Mouse (Mus musculus) thymus, postnatal 10 days (tissue): ENCODE results near the gene Mdga2.

Experiments
- DNase-seq, 2 experiments: peaks; one replicate each; pipeline ENCODE4 v3.0.0; 2021; ENCODE audit warnings: low spot score in 2 of 2

The Mdga2 gene

DNA sequence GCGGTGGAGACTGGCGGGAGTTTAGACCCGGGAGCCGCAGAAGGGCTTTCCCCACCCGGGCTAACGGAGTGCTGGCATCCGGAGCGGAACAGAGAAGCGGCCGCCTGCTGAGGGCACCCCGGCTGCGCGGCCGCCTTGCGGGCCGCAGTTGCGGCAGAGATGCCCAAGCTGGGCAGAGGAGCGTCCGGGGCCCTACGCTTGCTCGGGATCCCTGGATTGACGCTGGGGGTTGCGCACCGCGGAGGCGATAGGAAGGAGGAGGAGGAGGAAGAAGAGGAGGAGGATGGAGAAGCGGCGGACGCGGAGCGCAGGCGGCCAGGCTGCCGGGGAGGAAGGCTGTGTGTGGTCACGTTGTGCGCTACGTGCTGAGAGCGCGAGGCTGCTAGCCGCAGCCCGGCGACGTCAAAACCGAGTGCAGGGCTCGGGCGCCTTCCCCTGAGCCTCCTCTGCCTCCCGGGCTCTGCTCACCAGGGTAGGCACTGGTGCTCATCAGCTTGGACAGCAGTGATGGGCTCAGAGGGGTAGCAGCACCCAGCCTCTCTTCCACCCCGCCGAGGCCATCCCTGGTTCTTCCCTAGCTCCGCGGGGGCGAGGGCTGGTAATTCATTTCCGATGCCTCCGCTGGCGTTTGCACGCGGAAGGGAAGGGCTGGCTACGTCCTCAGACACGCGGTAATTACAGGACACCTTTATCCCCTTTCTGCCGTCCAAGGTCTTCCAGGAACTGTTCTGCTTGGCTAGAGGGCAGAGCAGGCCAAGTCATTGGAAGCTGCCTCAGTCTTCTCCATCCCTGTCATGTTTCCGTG lies at the start of gene Mdga2:
Gene Mdga2 (minus strand): TSS at position 329 of the 805 bp plus-strand sequence.
- no peak for DNase-seq

DNA sequence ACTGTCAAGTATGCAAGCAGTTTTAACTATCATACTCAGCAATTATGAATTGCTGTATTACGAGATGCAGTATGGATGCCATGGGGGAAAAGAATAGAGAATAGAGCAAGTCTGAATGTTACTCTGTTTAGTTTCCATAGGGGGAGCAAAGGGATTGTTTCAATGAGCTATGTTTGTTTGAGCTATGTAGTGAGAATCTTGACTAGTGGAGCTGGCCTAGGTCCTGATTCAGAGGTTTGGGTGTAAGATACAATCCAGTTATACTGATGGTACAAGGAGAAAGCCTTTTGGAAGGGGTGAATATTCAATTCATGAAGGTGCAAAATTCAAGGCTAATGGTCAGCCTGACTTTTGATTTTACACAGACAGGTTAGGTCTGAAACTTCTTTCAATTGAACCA lies 45.1 kb upstream of the Mdga2 start:
- no peak for DNase-seq

- no peak for DNase-seq
These were observed 1.2 kb upstream of the Mdga2 start for GRCm38 (mm10) chr12:67223530-67223929.

GRCm38 (mm10) chr12:67221329-67222220 lies 774 bp downstream of the Mdga2 start:
- DNase-seq, result no peak

- no peak for DNase-seq
These were observed 1.6 kb downstream of the Mdga2 start for GRCm38 (mm10) chr12:67220641-67221231.

- no peak for DNase-seq
These were observed 2.3 kb downstream of the Mdga2 start for GRCm38 (mm10) chr12:67220041-67220440.

- DNase-seq, result no peak
These were observed 2.8 kb downstream of the Mdga2 start for GRCm38 (mm10) chr12:67219564-67219963.

DNA sequence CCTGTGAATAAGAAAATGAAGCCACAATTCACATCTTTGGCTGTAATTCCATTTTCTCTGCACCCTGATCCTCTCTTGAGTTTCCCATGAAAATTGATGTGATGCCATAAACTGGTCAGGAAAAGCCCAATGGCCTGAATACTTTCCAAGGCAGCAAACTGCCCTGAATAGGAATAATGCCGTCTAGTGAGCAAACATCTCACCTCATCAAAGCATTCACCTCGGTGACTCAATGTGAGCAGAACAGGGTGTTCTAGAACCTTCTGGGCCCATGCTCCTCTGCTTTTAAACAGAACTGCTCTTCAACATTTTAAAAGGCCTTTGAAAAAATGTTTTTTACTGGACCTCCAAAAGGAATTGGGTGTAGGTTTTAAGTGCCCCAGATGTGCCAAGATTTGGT lies 9.5 kb downstream of the Mdga2 start:
- DNase-seq, result no peak

DNA sequence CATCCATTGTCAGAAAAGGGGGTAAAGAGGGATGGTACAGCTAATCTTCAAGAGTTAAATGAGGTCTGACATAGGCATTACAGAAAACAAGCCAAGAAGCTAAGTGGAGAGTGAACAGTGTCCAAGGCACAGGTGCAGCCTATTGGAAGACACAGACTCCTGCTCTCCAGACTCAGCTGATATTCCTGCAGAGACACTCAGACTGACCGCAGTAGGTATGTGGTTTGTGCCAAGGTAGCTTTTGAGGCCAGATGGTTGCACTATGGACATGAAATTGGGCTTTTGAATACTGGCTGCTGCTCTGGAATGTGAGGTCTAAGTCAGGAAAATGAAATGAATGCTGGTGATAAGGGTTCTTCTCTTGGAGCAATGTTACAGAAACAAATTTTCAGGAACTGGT lies 44.2 kb downstream of the Mdga2 start:
- no peak for DNase-seq

GRCm38 (mm10) chr12:67156569-67157237 lies 65.6 kb downstream of the Mdga2 start:
- no peak for DNase-seq

- no peak for DNase-seq
These were observed 69.3 kb downstream of the Mdga2 start for GRCm38 (mm10) chr12:67153077-67153476.

DNA sequence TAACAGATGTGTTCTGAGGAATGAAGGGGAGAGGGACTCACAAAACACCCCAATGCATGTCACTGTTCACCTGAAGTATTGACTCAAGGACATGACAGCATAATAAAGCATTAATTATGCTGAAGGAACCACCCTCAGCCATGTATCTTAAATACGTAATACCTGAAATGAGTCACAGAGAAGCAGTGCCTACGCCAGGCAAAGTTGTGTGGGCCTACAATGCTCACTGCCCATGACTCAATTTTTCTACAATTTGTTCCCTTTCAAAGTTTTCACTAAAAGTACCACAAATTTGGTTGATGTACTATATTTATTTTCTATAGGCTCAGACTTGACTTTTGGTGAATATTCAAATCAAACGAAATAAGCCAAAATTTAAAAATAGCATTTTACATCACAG lies 80.7 kb downstream of the Mdga2 start:
- DNase-seq, result no peak

DNA sequence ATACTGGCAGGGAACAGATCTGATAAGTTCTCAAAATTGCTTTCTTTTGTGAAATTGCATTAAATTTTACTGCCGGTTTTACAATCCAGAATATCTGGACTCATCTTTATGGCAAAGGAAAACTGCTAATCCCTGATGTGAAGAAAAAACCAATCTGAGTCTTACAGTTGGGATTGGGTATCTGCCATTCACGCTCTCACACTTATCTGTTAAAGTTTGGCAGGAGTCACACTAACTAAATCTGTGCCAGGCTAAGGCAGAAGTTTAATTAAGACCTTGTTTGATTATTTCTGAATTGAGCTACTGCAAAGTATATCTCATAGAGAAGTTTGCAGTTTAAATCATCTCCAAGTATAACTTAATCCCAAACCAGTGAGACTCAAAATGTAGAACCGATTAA lies 82.2 kb downstream of the Mdga2 start:
- no peak for DNase-seq

DNA sequence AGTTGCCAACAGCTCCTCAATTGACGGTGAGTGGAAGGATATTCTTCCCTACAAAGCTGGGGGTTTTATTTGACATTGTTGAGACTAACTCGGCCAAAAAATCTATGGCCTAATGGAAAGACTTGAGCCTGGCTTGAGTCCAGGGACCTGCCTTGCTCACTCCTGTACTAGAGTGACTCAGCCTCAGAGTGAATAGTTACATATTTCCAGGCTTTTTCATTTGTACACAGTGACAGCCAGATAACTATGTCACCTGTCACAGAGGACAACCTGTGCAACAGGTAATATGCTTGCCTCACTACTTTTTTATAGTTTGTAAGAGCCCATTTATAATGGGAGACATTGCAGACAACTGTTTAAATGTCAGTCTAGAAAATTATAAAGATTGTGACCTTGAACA lies 94.9 kb downstream of the Mdga2 start:
- DNase-seq, result no peak

- no peak for DNase-seq
These were observed 98.5 kb downstream of the Mdga2 start for GRCm38 (mm10) chr12:67123874-67124273.

GRCm38 (mm10) chr12:67118652-67119515 lies 103.5 kb downstream of the Mdga2 start:
- no peak for DNase-seq

- DNase-seq, result no peak
These were observed 118.2 kb downstream of the Mdga2 start for GRCm38 (mm10) chr12:67104171-67104570.

GRCm38 (mm10) chr12:67094414-67094813 lies 127.9 kb downstream of the Mdga2 start:
- no peak for DNase-seq

DNA sequence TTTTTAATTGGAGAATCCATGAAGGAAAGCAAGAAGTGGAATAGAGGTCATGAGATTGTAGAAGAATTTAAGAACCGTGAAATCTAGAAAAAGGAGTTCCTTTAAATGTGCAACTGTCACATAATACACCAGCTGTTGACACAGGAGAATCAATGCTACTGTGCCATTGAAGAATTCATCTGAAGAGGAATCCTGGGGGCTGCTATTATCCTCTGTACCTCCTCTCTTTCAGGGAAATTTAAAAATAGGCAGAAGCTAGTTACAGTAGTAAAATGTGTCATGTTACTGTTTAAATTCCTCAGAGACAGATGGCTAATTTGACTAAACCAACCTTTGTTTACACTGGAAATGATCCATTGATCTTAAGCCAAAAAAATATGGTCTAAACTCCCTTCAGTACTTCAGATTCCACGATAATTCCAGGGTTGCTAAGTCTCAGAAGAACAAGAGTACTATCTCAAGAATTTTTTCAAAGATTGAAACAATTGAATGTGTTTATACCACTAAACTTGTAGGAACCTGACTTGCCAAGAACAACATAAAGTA lies 131.9 kb downstream of the Mdga2 start:
- no peak for DNase-seq

- DNase-seq, result peak in 1 of 2 experiments; percentile 7
These were observed 163.0 kb downstream of the Mdga2 start for GRCm38 (mm10) chr12:67059136-67060014.
